Mouse (Mus musculus): ENCODE measurements around the gene Pex11b.

- TF ChIP-seq GATA1 (IDR thresholded peaks at IDR 0.05; ENCODE audit: borderline replicate concordance, low read length) (no peak), FLI1 (IDR thresholded peaks at IDR 0.05; ENCODE audit: low read length) (no peak)
Observed at GRCm38 (mm10) chr3:96680269-96680956, 45.2 kb downstream of the Pex11b start.

All from megakaryocyte, embryonic 14.5 days (primary cell).